Mouse (Mus musculus): Measurements from ENCODE around the gene Ap1g2. TPM values are rescaled to one million over a fixed set of nuclear protein-coding genes. Genes with fewer than 3 reads are reported as not detected.

Ap1g2 gene
- total and polyA plus RNA-seq, 2 experiments from 2014 or later, result 8.9 to 11.6 TPM

- peak; percentile 92 for TF ChIP-seq CTCF (IDR thresholded peaks at IDR 0.05)
- DNase-seq (ENCODE audit: low spot score) (peak; percentile 86), ATAC-seq (ENCODE audit: low FRiP score) (peak; percentile 41; the same call in 1 of the 2 replicates)
- no peak overlapping the region for H3K4me3 ChIP-seq (ENCODE audit: low read depth, low read length)
- peak overlapping the region; percentile 75 for H3K27ac ChIP-seq (ENCODE audit: low read depth, low read length)
- H3K36me3 ChIP-seq (ENCODE audit: insufficient read depth, low read length), result peaks cover 2% of the 10 kb centered on the region
- 18% methylated on average over 8 of the region's 8 CpGs for WGBS
- H3K9ac ChIP-seq (replicated peaks; ENCODE audit: low read length, poor library complexity, severe bottlenecking), result no peak overlapping the region
- H3K27me3 ChIP-seq (ENCODE audit: insufficient read depth, low read length), result no peaks in the 10 kb centered on the region
- no peaks in the 10 kb centered on the region for H3K9me3 ChIP-seq (ENCODE audit: low read length)
- peaks cover 14% of the 10 kb centered on the region; the same call in 1 of the 2 replicates for H3K4me1 ChIP-seq (ENCODE audit: insufficient read depth, low read length)
- H3K4me2 ChIP-seq (ENCODE audit: low read depth, low read length, poor library complexity, severe bottlenecking), result 0 out of 2 replicates have a peak overlapping the region, but pooled peaks have one; percentile 22
Measured at GRCm38 (mm10) chr14:55079214-55079970, 27.0 kb downstream of the Ap1g2 start.

DNA sequence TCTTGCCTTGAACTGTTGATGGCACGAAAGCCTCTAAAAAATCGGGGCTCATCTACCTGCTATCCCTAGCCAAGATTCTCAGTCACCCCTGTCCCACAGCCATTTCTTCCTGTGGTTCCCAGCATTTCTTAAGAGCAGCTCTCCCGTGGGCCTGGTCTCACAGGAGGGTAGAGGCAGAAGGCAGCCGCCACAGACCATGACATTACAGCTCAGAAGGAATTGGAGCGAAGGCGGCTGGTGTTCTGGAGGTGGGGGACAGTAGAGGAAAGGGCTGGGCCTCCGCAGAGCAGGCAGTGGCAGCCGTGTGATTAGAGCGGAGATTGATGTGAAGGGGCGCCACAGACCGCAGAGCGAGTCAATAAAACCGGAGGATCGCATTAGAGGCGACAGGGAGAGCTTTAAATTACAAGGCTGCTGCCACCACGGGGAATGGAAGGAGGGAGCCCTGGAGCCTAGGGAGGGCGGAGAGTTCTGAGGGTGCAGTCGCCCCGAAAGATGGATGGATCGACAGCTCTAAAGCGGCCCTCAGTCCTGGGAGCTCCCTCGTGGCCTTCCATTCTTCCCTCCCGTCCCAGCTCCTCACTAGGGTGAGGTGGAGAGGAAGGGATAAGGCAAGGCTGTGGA lies 27.9 kb downstream of the Ap1g2 start:
- DNase-seq (ENCODE audit: low spot score), result peak; percentile 67
- 3% methylated on average over 23 of the region's 23 CpGs for WGBS
- peaks cover 14% of the 10 kb centered on the region; the same call in 1 of the 2 replicates for H3K4me1 ChIP-seq (ENCODE audit: insufficient read depth, low read length)

DNA sequence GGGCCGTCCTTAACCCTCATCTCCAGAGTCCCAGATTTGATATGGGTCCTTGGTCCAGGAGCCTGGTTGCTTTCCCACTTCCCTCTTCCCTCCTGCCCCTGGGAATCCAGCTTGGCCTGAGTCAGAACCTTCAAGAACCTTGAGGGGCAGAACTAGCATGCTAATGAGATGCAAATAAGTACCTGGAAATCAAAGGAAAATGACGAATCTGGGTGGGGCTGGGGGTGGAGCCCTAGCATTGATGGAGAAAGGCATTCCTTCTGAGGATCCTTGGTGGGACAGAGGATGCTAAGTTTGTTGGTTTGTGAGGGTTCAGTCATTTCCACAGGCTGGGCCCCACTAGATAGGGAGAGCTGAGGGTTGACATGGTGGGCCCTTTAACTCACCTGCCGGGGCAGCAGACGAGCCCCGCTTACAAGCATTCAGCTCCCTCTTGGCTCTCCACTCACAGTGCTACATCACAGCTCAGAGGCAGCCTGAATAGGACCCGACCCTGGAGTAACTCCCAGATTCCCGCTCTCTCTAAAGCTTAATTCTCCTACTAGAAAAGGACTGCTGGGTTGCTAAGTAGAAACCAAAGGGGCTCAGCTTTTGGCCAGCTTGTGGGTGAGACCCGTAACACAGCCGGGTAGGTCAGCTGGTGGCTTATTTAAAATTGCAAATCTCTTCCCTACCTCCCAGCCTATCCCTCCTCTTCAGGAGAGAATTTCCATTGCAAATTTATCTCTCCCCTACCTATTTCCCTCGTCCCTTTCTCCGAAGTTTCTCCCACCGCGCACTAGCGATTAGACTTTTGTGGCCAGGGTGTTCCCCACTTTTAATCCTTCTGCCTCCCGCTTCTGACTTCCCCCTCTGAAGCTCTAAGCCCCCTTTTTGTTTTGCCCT lies 28.7 kb downstream of the Ap1g2 start:
- ATAC-seq (ENCODE audit: low FRiP score), result peak; percentile 22; the same call in 1 of the 2 replicates
- Histone ChIP-seq H3K27me3 (ENCODE audit: insufficient read depth, low read length) (no peaks in the 10 kb centered on the region), H3K27ac (ENCODE audit: low read depth, low read length) (peak overlapping the region; percentile 75), H3K36me3 (ENCODE audit: insufficient read depth, low read length) (peaks cover 19% of the 10 kb centered on the region), H3K9me3 (ENCODE audit: low read length) (no peaks in the 10 kb centered on the region), H3K4me1 (ENCODE audit: insufficient read depth, low read length) (peaks cover 14% of the 10 kb centered on the region; the same call in 1 of the 2 replicates), H3K4me3 (ENCODE audit: low read depth, low read length) (no peak overlapping the region), H3K4me2 (ENCODE audit: low read depth, low read length, poor library complexity, severe bottlenecking) (no peak overlapping the region), H3K9ac (replicated peaks; ENCODE audit: low read length, poor library complexity, severe bottlenecking) (peak overlapping the region; percentile 29; the same call in 1 of the 2 replicates)
- no peak for TF ChIP-seq CTCF (IDR thresholded peaks at IDR 0.05)
- DNase-seq (ENCODE audit: low spot score), result peak; percentile 73
- 13% methylated on average over 15 of the region's 15 CpGs for WGBS

More for the DNA sequence above, 27.9 kb downstream of the Ap1g2 start:
- ATAC-seq (ENCODE audit: low FRiP score), result peak; percentile 52; the same call in 1 of the 2 replicates
- Histone ChIP-seq H3K9me3 (ENCODE audit: low read length) (no peaks in the 10 kb centered on the region), H3K4me2 (ENCODE audit: low read depth, low read length, poor library complexity, severe bottlenecking) (peak overlapping the region; percentile 22), H3K9ac (replicated peaks; ENCODE audit: low read length, poor library complexity, severe bottlenecking) (peak overlapping the region; percentile 29; the same call in 1 of the 2 replicates), H3K4me3 (ENCODE audit: low read depth, low read length) (no peak overlapping the region), H3K36me3 (ENCODE audit: insufficient read depth, low read length) (peaks cover 11% of the 10 kb centered on the region), H3K27ac (ENCODE audit: low read depth, low read length) (peak overlapping the region; percentile 75), H3K27me3 (ENCODE audit: insufficient read depth, low read length) (no peaks in the 10 kb centered on the region)
- TF ChIP-seq CTCF (IDR thresholded peaks at IDR 0.05), result no peak

DNA sequence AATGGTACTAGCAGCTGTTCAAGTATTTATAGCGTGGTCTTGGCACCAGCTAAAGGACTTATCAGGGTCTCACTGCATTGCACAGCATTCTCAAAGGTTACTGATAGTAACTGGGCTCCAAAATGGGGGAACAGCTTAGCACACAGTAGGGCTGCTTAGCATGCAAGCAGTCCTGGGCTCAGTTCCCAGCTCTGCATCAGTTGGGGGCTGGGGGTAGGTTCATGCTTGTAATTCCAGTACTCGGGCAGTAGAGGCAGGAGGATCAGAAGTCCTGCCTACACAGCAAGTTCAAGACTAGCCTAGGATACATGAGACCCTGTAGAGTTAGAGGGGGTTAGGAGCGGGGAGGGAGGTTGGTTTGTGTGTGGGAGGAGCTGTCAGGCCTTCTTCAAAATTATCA lies 29.4 kb downstream of the Ap1g2 start:
- no peak overlapping the region for H3K4me3 ChIP-seq (ENCODE audit: low read depth, low read length)
- peaks cover 14% of the 10 kb centered on the region; the same call in 1 of the 2 replicates for H3K4me1 ChIP-seq (ENCODE audit: insufficient read depth, low read length)
- no peaks in the 10 kb centered on the region for H3K9me3 ChIP-seq (ENCODE audit: low read length)
- ATAC-seq (ENCODE audit: low FRiP score) (no peak), DNase-seq (ENCODE audit: low spot score) (no peak)
- 0 out of 2 replicates have a peak, but pooled peaks have one; percentile 12 for TF ChIP-seq CTCF (IDR thresholded peaks at IDR 0.05)
- 65% methylated on average over 3 of the region's 3 CpGs for WGBS
- no peaks in the 10 kb centered on the region for H3K27me3 ChIP-seq (ENCODE audit: insufficient read depth, low read length)
- peak overlapping the region; percentile 75; the same call in 1 of the 2 replicates for H3K27ac ChIP-seq (ENCODE audit: low read depth, low read length)
- H3K36me3 ChIP-seq (ENCODE audit: insufficient read depth, low read length), result peaks cover 26% of the 10 kb centered on the region
- H3K9ac ChIP-seq (replicated peaks; ENCODE audit: low read length, poor library complexity, severe bottlenecking), result no peak overlapping the region
- no peak overlapping the region for H3K4me2 ChIP-seq (ENCODE audit: low read depth, low read length, poor library complexity, severe bottlenecking)

DNA sequence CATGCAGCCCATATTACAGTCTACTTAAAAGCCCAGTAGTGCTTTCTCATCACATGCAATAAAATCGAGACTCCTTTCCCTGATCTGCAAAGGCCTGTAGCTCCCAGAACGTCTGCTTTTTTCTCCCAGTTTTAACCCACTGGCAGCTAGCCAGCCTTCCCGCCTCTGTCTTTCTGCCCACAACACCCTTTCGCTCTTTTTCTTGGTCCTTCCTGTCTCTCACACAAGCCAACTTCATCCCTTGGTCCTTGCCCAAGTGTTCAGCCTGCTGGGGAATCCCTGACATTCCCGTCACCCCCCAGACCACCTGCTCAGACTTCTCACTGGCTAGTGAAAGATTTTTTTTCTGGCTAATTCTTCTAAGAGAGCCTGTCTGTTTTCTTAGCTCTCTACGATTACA lies 30.2 kb downstream of the Ap1g2 start:
- TF ChIP-seq CTCF (IDR thresholded peaks at IDR 0.05), result no peak
- Histone ChIP-seq H3K27ac (ENCODE audit: low read depth, low read length) (peak overlapping the region; percentile 33; the same call in 1 of the 2 replicates), H3K4me1 (ENCODE audit: insufficient read depth, low read length) (peaks cover 14% of the 10 kb centered on the region; the same call in 1 of the 2 replicates), H3K9me3 (ENCODE audit: low read length) (no peaks in the 10 kb centered on the region), H3K36me3 (ENCODE audit: insufficient read depth, low read length) (peaks cover 28% of the 10 kb centered on the region), H3K4me3 (ENCODE audit: low read depth, low read length) (no peak overlapping the region), H3K9ac (replicated peaks; ENCODE audit: low read length, poor library complexity, severe bottlenecking) (no peak overlapping the region), H3K4me2 (ENCODE audit: low read depth, low read length, poor library complexity, severe bottlenecking) (no peak overlapping the region), H3K27me3 (ENCODE audit: insufficient read depth, low read length) (no peaks in the 10 kb centered on the region)
- DNase-seq (ENCODE audit: low spot score) (peak; percentile 46), ATAC-seq (ENCODE audit: low FRiP score) (no peak)
- 31% methylated on average over 6 of the region's 6 CpGs for WGBS
